Mouse (Mus musculus): ENCODE results near the gene Krtap1-3. TPM values are rescaled to one million over a fixed set of nuclear protein-coding genes. Genes with fewer than 3 reads are reported as not detected.
"Not testable (repeated sequence)": the region's sequence is repeated elsewhere in the genome, so short reads cannot be mapped to it uniquely, and the experiment has no call there.

Krtap1-3 gene
- total RNA-seq (2015) = not detected in 2 replicates
- not detected in 2 replicates for total RNA-seq (2017)

DNA sequence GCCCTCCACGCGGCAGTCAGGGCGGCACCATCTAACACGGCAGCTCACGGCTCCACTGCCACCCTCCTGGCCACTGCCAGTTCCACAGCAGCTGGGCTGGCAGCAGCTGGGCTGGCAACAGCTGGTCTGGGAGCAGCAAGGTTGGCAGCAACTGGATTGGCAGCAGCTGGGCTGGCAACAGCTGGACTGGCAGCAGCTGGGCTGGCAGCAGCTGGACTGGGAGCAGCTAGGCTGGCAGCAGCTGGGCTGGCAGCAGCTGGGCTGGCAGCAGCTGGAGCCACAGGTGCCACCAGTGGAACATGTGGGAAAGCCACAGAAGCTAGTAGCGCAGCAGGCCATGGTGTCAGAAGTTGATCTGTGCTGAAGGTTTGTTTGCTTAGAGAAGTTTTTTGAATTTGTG is at the start of gene Krtap1-3:
Krtap1-3 (minus strand) TSS at position 359 of the 400 bp plus-strand sequence.
- no peak for ATAC-seq (replicated peaks; ENCODE audit: poor library complexity)

DNA sequence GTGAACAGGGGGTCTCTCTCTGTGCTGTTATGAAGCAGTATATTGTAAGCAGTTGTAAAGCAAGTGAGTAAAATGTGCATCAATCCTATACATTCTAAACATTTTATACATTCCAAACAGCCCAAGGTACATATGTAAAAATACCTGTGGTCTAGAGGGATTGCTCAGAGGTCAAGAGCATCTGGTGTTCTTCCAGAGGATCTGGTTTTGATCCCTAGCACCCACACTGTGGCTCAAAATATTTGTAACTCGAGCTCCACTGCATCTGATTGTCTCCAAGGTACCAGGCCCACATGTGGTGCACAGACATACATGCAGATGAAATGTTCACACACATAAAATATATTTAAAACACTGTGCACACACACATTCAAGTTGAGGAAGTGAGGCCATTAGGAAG is 49.8 kb upstream of the Krtap1-3 start:
- no peak for ATAC-seq (replicated peaks; ENCODE audit: poor library complexity)

GRCm38 (mm10) chr11:99637086-99637485 is 45.9 kb upstream of the Krtap1-3 start:
- no peak for ATAC-seq (replicated peaks; ENCODE audit: poor library complexity)

GRCm38 (mm10) chr11:99634653-99635134 is 43.6 kb upstream of the Krtap1-3 start, which contains the start of gene Krtap4-2:
Krtap4-2 (minus strand) TSS chr11:99635084.
- no peak for ATAC-seq (replicated peaks; ENCODE audit: poor library complexity)

GRCm38 (mm10) chr11:99633293-99633692 is 42.2 kb upstream of the Krtap1-3 start:
- ATAC-seq (replicated peaks; ENCODE audit: poor library complexity) = no peak

- ATAC-seq (replicated peaks; ENCODE audit: poor library complexity) = no peak
These were observed 39.8 kb upstream of the Krtap1-3 start for GRCm38 (mm10) chr11:99630890-99631289.

DNA sequence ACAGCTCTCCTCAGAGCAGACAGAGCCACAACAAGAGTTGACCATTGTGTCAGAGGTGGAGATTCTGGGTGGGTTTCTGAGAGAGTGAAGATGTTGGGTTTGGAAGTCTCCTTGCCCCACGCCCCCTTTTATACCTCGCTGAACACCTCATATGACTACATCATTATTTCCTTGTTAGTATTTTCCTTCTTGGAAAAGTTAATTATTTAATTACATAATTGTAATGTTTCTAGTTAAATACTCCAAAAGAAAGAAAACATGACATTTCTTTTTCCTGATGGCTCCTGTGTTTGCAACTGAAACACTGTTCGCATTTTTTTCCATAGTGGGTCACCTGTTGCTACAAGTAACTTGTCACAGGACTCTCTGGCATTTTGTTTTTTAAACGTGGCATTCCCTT is 37.0 kb upstream of the Krtap1-3 start, which contains the start of gene Krtap4-1:
Krtap4-1 (minus strand) TSS at position 101 of the 400 bp plus-strand sequence.
- ATAC-seq (replicated peaks; ENCODE audit: poor library complexity) = no peak

DNA sequence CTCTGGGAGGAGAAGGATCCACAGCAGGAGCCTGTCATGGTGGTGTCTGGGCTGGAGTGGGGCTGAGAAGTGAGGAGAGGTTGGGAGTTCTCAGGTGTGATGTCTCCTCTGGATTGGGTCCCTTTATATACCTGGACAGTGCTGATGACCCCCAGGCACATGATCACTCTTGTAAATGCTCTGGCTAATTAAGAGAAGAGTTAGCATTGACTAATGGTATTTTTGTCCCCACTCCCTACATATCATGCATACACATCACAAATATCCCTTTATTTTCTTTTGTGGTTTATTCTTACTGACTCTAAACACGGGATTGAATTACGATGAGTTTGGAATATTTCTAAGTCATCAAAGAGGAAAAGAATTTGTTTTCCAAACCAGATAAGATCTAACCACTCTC is 29.2 kb upstream of the Krtap1-3 start, which contains the start of gene Gm11562:
Gm11562 (minus strand) TSS at position 101 of the 400 bp plus-strand sequence.
- ATAC-seq (replicated peaks; ENCODE audit: poor library complexity) = no peak

DNA sequence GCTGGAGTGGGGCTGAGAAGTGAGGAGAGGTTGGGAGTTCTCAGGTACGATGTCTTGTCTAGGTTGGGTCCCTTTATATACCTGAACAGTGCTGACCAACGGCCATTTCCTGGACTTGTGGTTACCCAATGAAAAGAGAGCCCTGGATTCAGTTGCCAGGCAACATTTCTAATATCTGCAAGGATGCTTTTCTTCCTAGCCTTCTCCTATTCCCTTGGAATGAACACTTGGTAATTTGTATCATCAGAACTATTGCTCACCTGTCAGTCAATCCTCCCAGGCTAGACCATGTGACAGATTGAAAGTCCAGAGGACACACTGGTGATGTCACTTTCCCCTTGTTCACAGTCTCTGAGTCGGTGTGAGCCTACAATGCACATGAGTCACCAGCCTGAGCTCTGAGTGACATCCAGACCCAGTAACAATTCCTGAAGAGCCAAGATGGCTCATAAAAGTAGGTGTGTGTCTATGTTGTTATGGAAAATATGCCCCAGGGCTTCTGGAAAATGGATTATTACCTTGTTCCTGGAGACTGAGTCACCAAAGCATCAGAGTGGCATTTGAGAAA is 23.7 kb upstream of the Krtap1-3 start, which contains the start of gene Krtap2-4:
Krtap2-4 (minus strand) TSS at position 51 of the 568 bp plus-strand sequence.
- no peak for ATAC-seq (replicated peaks; ENCODE audit: poor library complexity)

DNA sequence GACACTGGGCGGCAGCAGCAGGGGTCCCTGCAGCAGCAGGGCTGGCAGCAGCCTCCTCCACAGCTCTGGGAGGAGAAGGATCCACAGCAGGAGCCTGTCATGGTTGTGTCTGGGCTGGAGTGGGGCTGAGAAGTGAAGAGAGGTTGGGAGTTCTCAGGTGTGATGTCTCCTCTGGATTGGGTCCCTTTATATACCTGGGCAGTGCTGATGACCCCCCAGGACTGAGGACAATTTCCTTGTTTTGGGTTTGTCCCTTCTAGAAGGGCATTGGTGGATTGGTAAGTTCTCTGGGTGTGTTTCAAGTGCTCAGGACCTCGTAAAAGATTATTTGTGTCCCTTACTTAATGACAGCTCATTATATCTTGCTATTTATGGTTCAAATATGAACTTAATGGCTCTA is 18.9 kb upstream of the Krtap1-3 start, which contains the start of gene Gm11937:
Gm11937 (minus strand) TSS at position 101 of the 400 bp plus-strand sequence.
- ATAC-seq (replicated peaks; ENCODE audit: poor library complexity) = not testable (repeated sequence)

- no peak for ATAC-seq (replicated peaks; ENCODE audit: poor library complexity)
These were observed 18.0 kb upstream of the Krtap1-3 start for GRCm38 (mm10) chr11:99609126-99609525.

DNA sequence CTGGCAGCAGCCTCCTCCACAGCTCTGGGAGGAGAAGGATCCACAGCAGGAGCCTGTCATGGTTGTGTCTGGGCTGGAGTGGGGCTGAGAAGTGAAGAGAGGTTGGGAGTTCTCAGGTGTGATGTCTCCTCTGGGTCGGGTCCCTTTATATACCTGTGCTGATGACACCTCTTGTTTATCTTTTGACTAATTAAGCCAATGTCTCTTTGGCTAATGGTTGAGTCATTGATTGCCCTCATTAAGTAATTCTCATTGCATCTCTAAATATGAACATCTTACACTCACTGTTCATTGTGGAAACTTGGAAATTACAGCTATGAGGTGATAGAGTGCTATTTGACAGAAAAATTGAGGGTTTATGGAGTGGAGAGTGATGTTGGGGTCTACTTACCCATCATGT is 12.1 kb upstream of the Krtap1-3 start, which contains the start of gene Gm11938:
Gm11938 (minus strand) TSS at position 101 of the 400 bp plus-strand sequence.
- ATAC-seq (replicated peaks; ENCODE audit: poor library complexity) = not testable (repeated sequence)

DNA sequence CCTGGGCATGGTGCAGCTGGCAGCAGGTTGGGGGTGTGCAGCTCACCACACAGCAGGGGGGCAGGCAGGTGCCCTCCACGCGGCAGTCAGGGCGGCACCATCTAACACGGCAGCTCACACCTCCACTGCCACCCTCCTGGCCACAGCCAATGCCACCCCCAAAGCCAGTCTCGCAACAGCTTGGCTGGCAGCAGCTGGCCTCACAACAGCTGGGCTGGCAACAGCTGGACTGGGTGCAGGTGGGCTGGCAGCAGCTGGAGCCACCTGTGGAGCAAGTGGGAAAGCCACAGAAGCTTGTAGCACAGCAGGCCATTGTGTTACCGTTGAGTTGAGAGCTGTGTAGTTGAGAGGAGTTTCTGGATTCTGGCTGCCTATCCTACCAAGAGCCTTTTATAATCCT is 6.6 kb upstream of the Krtap1-3 start, which contains the start of gene Krtap9-3:
Krtap9-3 (minus strand) TSS at position 364 of the 400 bp plus-strand sequence.
- not testable (repeated sequence) for ATAC-seq (replicated peaks; ENCODE audit: poor library complexity)

- no peak for ATAC-seq (replicated peaks; ENCODE audit: poor library complexity)
These were observed 6.0 kb downstream of the Krtap1-3 start for GRCm38 (mm10) chr11:99585096-99585495.

DNA sequence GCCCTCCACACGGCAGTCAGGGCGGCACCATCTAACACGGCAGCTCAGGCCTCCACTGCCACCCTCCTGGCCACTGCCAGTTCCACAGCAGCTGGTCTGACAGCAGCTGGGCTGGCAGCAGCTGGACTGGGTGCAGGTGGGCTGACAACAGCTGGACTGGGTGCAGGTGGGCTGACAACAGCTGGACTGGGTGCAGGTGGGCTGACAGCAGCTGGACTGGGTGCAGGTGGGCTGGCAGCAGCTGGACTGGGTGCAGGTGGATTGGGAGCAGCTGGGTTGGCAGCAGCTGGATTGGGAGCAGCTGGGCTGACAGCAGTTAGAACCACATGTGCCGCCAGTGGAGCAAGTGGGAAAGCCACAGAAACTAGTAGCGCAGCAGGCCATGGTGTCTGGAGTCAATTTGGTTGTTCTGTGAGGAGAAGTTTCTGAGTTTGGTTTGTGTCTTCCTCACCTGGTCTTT is 7.9 kb downstream of the Krtap1-3 start, which contains the start of gene Krtap1-4:
Krtap1-4 (minus strand) TSS at position 410 of the 460 bp plus-strand sequence.
- ATAC-seq (replicated peaks; ENCODE audit: poor library complexity) = no peak

DNA sequence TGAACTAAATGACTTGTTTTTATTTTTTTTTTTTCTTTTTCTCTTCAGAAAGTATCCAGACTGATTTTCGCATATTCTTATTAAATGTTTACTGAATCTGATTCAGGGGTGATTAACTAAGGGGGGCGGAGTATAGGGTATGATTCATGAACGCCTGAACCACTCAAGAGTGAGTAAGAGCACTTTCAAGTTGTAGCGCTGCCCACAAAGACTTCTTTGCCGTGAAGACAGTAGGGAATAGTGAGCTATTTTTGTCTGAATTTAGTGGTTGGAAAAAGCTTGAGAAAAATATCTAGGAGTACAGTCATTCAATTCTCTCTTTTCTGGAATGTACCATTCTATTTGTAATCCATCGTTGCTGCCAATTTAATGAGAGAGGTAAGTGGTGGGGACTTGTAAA is 9.6 kb downstream of the Krtap1-3 start:
- no peak for ATAC-seq (replicated peaks; ENCODE audit: poor library complexity)

DNA sequence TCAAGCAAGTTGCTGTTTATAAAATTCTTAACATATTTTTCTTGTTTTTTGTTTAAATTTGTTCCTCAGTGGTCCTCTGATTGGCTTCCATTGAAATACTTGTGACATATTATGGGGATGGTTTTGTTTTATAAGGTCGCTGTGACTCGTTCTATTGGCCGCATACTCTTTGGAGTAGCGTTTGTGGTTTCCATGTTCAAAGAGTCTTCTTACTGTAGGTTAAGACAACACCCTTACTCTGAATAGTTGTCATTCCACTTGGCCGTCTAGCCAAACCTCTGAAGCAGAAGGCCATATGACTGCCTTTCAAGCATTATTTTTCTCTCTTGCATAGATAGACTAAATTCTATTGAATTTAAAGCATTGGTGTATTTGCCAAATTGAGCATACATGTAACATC is 10.1 kb downstream of the Krtap1-3 start:
- ATAC-seq (replicated peaks; ENCODE audit: poor library complexity) = no peak

DNA sequence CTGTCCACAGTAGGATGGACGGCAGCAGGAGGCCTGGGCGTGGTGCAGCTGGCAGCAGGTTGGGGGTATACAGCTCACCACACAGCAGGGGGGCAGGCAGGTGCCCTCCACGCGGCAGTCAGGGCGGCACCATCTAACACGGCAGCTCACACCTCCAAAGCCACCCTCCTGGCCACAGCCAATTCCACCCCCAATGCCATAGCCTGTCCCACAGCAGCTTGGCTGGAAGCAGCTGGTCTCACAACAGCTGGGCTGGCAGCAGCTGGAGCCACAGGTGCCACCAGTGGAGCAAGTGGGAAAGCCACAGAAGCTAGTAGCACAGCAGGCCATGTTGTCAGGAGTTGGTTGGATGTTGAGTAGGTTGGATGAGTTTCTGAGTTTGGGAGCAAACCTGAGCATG is 10.5 kb downstream of the Krtap1-3 start, which contains the start of gene Krtap1-5:
Krtap1-5 (minus strand) TSS at position 381 of the 400 bp plus-strand sequence.
- no peak for ATAC-seq (replicated peaks; ENCODE audit: poor library complexity)

DNA sequence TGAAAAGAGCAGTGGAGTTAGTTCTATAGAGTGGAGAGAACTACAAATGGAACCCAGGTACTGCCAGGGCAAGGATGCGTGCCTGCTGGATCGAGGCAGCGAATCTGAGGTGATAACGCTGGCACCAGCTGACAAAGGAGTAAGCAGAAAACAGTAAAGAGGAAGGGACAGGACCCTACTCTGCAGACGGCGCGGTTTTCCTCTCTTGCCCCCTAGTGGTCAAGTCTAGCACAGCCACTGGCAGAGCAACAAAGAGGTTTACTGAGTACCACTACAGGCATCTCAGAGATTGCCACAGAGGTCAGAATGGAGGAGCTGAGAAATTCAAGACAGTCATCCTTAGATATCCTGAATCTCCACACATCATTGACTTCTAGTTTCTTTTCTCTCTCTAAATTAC is 17.0 kb downstream of the Krtap1-3 start:
- ATAC-seq (replicated peaks; ENCODE audit: poor library complexity) = peak; percentile 92

DNA sequence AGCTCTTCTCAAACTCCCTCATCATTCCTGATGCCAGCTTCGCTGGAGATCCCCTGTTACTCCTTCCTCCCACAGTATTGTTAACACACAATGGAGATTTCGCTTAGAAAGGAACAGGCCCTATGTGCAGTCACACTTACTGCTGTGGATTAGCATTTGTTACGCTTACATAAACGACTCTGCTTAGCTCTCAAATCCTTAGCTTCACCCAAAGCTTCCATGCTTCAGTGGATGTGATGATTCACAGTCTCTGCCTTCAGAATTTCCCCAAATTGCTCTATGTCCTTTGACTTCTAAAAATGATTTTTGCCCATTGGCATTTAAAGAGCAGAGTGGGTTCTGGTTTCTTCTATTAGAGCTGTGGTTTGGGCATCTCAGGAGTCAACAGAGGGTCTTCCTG is 18.0 kb downstream of the Krtap1-3 start:
- ATAC-seq (replicated peaks; ENCODE audit: poor library complexity) = no peak

- no peak for ATAC-seq (replicated peaks; ENCODE audit: poor library complexity)
These were observed 24.6 kb downstream of the Krtap1-3 start, which contains the start of gene Krtap3-1 for GRCm38 (mm10) chr11:99566530-99566929. Krtap3-1 (minus strand) TSS chr11:99566630.

DNA sequence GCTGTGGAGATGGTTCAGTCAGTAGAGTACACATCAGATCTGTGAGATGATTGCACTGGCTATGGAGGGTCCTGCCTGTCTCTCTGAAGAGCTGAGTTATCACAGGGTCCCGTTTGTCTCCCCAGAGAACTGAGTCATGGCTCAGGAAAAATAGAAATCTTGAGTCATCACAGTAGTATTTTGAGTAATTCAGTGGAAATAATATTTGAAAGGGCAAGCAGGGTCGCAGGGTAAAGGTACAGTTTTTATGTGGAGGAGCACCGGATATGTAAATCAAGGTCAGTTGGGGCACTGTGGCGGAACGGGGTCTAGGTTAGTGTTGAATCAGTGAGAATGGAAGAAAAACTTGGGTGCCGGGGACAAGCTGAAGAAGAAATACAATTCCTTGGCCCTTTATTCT is 28.6 kb downstream of the Krtap1-3 start:
- ATAC-seq (replicated peaks; ENCODE audit: poor library complexity) = no peak
